Mouse (Mus musculus): ENCODE measurements at regions not wholly inside any gene's neighbourhood (a gene's known extent, or its start where the extent isn't known, plus 50 kb on each side); places are given as distances from the start of the nearest gene placed in this dataset.
A peak's percentile ranks its signal among the peaks of the same experiment; 100 is the strongest.

DNA sequence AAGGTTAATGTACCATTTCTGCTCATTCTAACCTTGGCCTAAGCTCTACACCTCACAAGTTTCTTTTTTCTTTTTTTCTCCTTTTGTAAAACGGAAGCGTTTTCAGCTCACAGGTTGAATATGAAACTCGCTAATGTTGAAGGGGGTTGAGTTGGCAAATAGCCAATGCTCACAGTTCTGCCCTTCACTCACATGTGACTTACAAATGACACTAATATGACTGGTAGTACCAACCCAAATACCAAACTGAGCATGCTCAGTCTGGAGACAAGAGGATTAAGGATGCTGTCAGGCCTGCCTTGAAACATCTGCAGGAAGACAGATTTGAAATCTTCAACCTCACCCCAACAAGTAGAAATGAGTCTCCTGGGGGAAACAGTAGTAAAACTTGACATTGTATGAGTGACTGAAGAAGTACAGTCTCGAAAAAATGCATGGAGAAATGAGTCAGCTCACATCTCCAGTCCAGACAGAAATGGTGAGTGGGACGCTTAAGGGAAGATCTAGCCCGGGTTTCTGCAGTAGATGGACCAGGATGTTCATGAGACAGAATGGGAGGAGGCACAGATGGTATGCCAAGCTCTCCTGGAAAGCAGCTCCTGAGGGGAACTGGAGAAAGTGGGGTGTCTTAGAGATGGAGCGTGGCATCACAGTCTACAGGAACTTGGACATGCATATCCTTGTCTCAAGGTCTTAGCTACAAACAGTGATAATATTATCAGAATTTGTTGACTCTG, 120.9 kb upstream of the Parp11 start:
- TF ChIP-seq CTCF (IDR thresholded peaks at IDR 0.05; ENCODE audit: low read depth, low read length) (no peak), POLR2A (IDR thresholded peaks at IDR 0.05; ENCODE audit: borderline replicate concordance, low read depth, low read length) (no peak)
- H3K4me1 ChIP-seq (ENCODE audit: control insufficient read depth, insufficient read depth, low read length) = 0 out of 2 replicates have a peak, but pooled peaks cover 2% of the 10 kb centered on the region
- no peak overlapping the region for H3K4me3 ChIP-seq (ENCODE audit: insufficient read depth, low read length)
- no peak overlapping the region for H3K27ac ChIP-seq (ENCODE audit: insufficient read depth, low read depth, low read length)

DNA sequence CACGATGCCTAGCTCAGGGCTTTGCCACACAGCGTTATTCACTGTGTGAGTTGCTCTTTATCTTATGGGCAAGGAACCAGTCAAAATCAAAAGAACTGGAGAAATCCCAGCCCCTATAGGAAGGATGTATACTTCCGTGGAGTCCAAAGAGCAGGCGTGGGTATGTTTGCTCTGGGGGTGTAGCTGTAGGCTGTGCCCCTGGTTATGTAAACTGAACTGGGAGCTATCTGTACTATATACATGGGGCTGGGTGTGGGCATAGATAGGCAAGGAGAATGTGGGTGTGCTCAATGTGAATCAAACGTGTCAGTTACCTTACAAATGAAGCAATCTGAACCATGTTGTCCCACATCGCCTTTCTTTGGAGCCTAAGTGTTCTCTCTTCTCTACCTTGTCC, 120.3 kb upstream of the Parp11 start:
- H3K27ac ChIP-seq (ENCODE audit: insufficient read depth, low read depth, low read length) = no peak overlapping the region
- no peak overlapping the region for H3K4me3 ChIP-seq (ENCODE audit: insufficient read depth, low read length)
- TF ChIP-seq POLR2A (IDR thresholded peaks at IDR 0.05; ENCODE audit: borderline replicate concordance, low read depth, low read length) = no peak
- TF ChIP-seq CTCF (IDR thresholded peaks at IDR 0.05; ENCODE audit: low read depth, low read length) = no peak
- peaks cover 4% of the 10 kb centered on the region for H3K4me1 ChIP-seq (ENCODE audit: control insufficient read depth, insufficient read depth, low read length)

DNA sequence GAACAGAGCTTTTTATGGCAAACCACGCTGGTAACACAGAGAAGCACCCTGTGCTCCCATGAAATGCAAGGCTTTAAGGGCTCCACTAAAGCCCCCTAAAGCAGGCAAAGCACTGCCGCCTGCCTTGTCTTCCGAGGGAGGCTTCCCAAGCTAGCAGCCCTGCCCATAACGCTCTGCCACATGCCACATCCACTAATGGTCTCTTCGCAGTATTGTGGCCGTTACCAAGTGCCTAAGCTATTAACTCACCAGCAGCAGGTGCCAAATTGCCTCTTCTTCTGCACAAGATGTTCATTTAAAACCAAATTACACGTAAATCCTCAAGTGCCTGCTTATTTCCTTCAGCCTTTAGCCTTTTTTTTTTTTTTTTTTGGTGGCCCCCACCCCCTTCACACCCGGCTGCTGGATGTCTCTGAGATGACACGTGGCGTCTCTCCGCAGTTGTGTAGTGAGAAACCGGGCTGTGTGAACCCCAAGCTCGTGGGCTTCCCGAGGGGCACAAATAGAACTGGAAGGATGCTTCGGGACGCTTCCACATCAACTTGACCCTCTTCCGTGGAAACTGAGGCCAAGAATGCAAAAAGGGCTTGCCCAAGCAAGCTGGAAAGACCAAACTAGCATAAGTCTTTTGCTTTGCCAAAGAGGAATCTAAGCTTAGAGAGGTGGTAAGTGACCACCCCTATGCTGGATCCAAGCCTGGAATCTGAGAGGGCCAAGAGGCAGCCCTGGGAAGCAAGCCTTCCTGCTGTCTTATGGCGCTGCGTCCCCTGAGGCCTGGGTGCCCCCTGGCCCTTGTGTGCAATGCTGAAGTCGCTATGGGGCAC, 117.2 kb upstream of the Parp11 start:
- peaks cover 4% of the 10 kb centered on the region for H3K4me1 ChIP-seq (ENCODE audit: control insufficient read depth, insufficient read depth, low read length)
- H3K4me3 ChIP-seq (ENCODE audit: insufficient read depth, low read length) = no peak overlapping the region
- H3K27ac ChIP-seq (ENCODE audit: insufficient read depth, low read depth, low read length) = no peak overlapping the region
- no peak for TF ChIP-seq CTCF (IDR thresholded peaks at IDR 0.05; ENCODE audit: low read depth, low read length)
- no peak for TF ChIP-seq POLR2A (IDR thresholded peaks at IDR 0.05; ENCODE audit: borderline replicate concordance, low read depth, low read length)

DNA sequence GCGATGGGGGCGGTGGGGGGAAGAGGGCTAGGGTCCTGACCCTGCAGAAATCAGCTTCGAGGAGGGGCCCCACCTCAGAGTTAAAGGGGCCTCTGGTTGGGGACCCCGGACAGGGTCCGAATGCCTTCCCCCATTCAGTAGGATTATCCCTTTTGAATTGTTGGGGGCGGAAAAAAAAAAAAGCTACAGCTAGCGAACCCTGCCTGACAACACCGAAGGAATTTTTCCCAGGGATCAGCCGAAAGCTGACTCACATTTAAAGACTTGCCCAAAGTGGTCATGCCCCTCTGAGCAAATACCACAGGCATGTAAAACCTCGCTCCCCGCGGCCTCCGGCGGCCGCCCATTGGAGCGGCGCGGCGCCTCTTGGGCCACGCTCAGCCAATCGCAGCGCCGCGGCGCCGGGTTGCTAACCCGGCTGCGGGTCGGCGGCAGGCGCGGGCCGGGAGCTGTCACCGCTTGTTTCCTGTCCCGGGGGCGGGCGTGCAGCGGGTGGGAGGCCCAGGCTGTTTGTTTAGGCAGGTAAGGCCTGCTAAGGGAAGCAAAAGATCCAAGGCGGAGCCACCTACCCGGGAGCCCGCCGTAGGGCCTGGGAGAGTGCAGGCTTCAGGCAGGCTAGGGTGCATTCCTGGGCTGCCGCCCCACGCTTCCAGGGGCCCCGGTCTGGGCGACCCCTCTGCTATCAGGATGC, 116.5 kb upstream of the Parp11 start:
- Histone ChIP-seq H3K27ac (ENCODE audit: insufficient read depth, low read depth, low read length) (no peak overlapping the region), H3K4me3 (ENCODE audit: insufficient read depth, low read length) (peak overlapping the region; percentile 43), H3K4me1 (ENCODE audit: control insufficient read depth, insufficient read depth, low read length) (peaks cover 4% of the 10 kb centered on the region)
- TF ChIP-seq POLR2A (IDR thresholded peaks at IDR 0.05; ENCODE audit: borderline replicate concordance, low read depth, low read length) (no peak), CTCF (IDR thresholded peaks at IDR 0.05; ENCODE audit: low read depth, low read length) (no peak)

DNA sequence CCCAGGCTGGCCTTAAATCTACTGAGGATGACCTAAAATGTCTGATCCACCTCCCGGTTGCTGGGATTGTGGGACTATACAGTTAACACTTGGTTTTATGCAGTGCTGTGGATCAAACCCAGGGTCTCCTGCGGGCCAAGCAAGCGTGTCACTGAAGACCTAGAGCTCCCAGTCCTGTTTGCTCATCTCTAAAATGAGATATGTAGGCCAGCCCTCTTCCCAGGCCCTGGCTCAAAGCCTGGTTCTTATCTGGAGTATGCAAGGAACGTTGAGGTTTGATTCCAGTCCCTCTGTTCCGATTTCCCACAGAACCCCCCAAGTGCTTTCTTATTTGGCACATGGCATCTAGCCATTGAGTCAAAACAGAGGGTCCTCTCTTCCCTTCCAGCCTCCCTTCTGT, 115.5 kb upstream of the Parp11 start:
- no peak for TF ChIP-seq POLR2A (IDR thresholded peaks at IDR 0.05; ENCODE audit: borderline replicate concordance, low read depth, low read length)
- no peak for TF ChIP-seq CTCF (IDR thresholded peaks at IDR 0.05; ENCODE audit: low read depth, low read length)
- Histone ChIP-seq H3K4me1 (ENCODE audit: control insufficient read depth, insufficient read depth, low read length) (peaks cover 4% of the 10 kb centered on the region), H3K4me3 (ENCODE audit: insufficient read depth, low read length) (no peak overlapping the region), H3K27ac (ENCODE audit: insufficient read depth, low read depth, low read length) (no peak overlapping the region)

DNA sequence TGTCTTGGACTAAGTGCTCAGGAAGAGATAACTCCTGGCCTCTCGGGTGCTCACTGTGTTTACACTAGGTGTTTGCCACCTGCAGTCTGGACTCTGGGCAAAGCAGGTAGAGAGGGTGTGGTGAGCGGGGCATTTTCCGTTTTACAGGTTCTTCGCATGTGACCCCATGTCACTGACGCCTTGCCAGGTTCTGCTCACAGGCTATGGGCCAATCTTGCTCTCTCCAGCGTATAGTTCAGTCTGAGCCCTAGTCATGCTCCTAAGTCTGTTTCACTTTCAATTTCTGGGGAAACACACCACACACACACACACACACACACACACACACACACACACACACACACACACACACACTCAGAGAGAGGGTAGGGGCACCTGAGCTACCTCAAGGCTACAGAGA, 112.4 kb upstream of the Parp11 start:
- H3K4me1 ChIP-seq (ENCODE audit: control insufficient read depth, insufficient read depth, low read length) = peaks cover 18% of the 10 kb centered on the region
- no peak overlapping the region for H3K4me3 ChIP-seq (ENCODE audit: insufficient read depth, low read length)
- no peak for TF ChIP-seq CTCF (IDR thresholded peaks at IDR 0.05; ENCODE audit: low read depth, low read length)
- no peak overlapping the region for H3K27ac ChIP-seq (ENCODE audit: insufficient read depth, low read depth, low read length)

DNA sequence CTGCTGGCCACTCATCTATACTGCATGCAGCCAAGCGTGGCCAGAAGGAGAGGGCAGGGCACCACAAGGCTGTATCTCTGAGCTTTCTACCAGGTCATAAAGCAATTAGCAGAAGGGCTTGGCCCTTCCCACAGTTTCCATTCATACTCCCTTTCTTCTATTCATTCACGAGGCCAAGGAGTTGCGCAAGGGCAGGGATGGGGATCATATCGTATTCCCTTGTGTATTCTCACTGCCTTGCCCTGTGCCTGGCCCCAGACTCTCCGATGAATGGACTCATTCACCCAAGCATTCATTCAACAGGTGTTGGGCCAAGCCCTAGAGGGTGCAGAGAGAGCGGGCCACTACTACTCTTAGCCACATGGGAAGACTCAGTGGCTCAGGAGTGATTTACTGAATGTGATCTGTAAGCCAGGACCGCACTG, 111.2 kb upstream of the Parp11 start:
- Histone ChIP-seq H3K4me3 (ENCODE audit: insufficient read depth, low read length) (no peak overlapping the region), H3K27ac (ENCODE audit: insufficient read depth, low read depth, low read length) (no peak overlapping the region), H3K4me1 (ENCODE audit: control insufficient read depth, insufficient read depth, low read length) (peaks cover 18% of the 10 kb centered on the region)
- TF ChIP-seq CTCF (IDR thresholded peaks at IDR 0.05; ENCODE audit: low read depth, low read length) (no peak), POLR2A (IDR thresholded peaks at IDR 0.05; ENCODE audit: borderline replicate concordance, low read depth, low read length) (no peak)

DNA sequence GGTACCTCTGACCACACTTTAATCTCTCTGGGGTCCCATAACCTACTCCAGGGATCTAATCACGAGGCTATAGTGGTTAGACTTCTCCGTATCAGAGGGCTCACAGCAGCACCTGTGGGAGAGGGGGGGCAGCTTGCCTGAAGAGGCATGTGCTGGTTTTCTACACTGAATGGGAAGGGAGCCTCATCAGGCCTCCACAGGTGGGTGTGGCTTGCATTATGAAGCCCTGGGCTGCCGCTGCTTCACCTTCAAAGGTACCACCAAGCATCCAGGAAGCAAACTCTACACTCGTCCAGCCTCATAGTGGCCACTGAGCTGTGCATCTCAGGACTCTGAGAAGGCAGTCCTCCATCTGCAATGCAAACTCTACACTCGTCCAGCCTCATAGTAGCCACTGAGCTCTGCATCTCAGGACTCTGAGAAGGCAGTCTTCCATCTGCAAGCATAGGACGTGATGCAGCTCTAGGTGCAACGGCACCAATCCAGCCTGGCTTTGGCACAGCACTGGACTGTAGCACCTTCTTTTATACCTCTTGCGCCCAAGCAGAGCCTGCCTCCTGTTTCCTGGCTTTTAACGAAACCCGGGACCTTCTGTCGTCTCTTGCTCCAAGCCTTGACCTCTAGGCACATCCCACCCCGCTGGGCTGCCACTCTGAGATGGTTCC, 110.5 kb upstream of the Parp11 start:
- no peak overlapping the region for H3K4me3 ChIP-seq (ENCODE audit: insufficient read depth, low read length)
- TF ChIP-seq POLR2A (IDR thresholded peaks at IDR 0.05; ENCODE audit: borderline replicate concordance, low read depth, low read length) = no peak
- no peak for TF ChIP-seq CTCF (IDR thresholded peaks at IDR 0.05; ENCODE audit: low read depth, low read length)
- H3K4me1 ChIP-seq (ENCODE audit: control insufficient read depth, insufficient read depth, low read length) = peaks cover 16% of the 10 kb centered on the region
- no peak overlapping the region for H3K27ac ChIP-seq (ENCODE audit: insufficient read depth, low read depth, low read length)

DNA sequence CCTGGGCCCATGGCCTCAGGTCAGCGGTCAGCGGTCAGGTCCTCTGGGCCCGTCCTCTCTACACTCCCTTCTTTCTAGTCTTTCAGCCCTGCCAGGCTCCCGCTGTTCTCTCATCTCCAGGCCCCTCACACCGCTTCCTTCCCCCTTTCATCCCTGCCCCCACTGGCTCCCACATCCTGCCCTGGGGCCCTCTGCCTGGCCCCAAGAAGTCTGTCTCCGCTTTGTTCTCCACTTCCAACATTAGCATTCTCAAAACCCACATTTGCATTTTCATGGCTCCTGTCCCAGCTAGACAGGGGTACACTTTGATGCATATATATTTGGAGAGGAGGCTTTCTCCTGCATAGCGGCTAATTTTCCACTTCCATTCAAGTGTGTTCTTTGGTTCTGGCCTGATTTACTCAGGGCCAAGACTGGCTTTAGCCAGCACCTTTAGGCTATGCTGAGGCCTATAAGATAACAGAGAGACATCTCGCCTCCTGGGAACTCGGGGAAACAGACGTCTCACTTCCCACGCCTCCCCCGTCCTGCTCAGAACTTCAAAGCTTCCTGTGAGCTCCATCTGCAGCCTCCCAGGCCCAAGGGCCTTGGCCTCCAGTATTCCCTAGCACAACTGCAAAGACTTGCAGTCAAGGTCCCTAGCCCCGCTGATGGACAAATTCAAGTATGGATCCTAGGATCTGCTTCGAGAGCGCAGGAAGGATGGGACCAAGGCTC, 109.8 kb upstream of the Parp11 start:
- peaks cover 14% of the 10 kb centered on the region for H3K4me1 ChIP-seq (ENCODE audit: control insufficient read depth, insufficient read depth, low read length)
- TF ChIP-seq CTCF (IDR thresholded peaks at IDR 0.05; ENCODE audit: low read depth, low read length) (no peak), POLR2A (IDR thresholded peaks at IDR 0.05; ENCODE audit: borderline replicate concordance, low read depth, low read length) (no peak)
- no peak overlapping the region for H3K4me3 ChIP-seq (ENCODE audit: insufficient read depth, low read length)
- H3K27ac ChIP-seq (ENCODE audit: insufficient read depth, low read depth, low read length) = no peak overlapping the region
